Mouse (Mus musculus) hindbrain, embryonic 12.5 days (tissue): Measurements from ENCODE around the gene Bpifb3. TPM values are rescaled to one million over a fixed set of nuclear protein-coding genes. Genes with fewer than 3 reads are reported as not detected.

Experiments used
- ATAC-seq: fragments of 200-750 bp; cut with Nextera tagmentation; 2 replicates; pipeline ENCODE4 v1.8.0; 2017; ENCODE audit warnings: moderate TSS enrichment; ENCODE audit not compliant: low FRiP score
- H3K27ac ChIP-seq: fragments of 300-500 bp; sonication (generic); 2 replicates; pipeline ENCODE4 v1.5.1; 2016; ENCODE audit warnings: mild to moderate bottlenecking
- H3K27me3 ChIP-seq: fragments of 300-500 bp; sonication (generic); 2 replicates; pipeline ENCODE4 v1.6.1; 2016; ENCODE audit warnings: mild to moderate bottlenecking
- H3K36me3 ChIP-seq: fragments of 300-500 bp; sonication (generic); 2 replicates; pipeline ENCODE4 v1.6.1; 2016; ENCODE audit warnings: mild to moderate bottlenecking
- H3K4me1 ChIP-seq: fragments of 300-500 bp; sonication (generic); 2 replicates; pipeline ENCODE4 v1.6.1; 2016
- H3K4me2 ChIP-seq: fragments of 300-500 bp; sonication (generic); replicated peaks from 2 replicates; pipeline ENCODE4 v1.6.1; 2016; ENCODE audit warnings: mild to moderate bottlenecking
- H3K4me3 ChIP-seq: fragments of 300-500 bp; sonication (generic); 2 replicates; pipeline ENCODE4 v1.5.1; 2016; ENCODE audit warnings: mild to moderate bottlenecking
- H3K9ac ChIP-seq: fragments of 300-500 bp; sonication (generic); 2 replicates; pipeline ENCODE4 v1.6.1; 2016; ENCODE audit warnings: mild to moderate bottlenecking, moderate library complexity
- H3K9me3 ChIP-seq: fragments of 300-500 bp; sonication (generic); replicated peaks from 2 replicates; pipeline ENCODE4 v1.6.1; 2016; ENCODE audit warnings: mild to moderate bottlenecking
- WGBS: fragments of 180-500 bp; shearing (Covaris S2); methylation state at CpG from one replicate; pipeline ENCODE4 v1.1.7; 2016; 5-methylcytosine and 5-hydroxymethylcytosine counted together
- polyA plus RNA-seq: library from polyadenylated mRNA; unstranded; fragments of >200 nt; fragmentation: Nextera tagmentation; extraction: Ambion mirVana; gene quantifications from 2 replicates; pipeline ENCODE4 v1.2.1, GENCODE M21; 2016

The Bpifb3 gene
- not detected in 2 replicates for polyA plus RNA-seq

- Histone ChIP-seq H3K27me3 (no peaks in the 10 kb centered on the region), H3K4me3 (no peak within 1 kb of the TSS), H3K4me1 (no peaks in the 10 kb centered on the region; the same call in 1 of the 2 replicates), H3K36me3 (no peaks in the 10 kb centered on the region), H3K4me2 (no peak within 1 kb of the TSS), H3K27ac (no peak within 1 kb of the TSS), H3K9me3 (no peaks in the 10 kb centered on the region), H3K9ac (no peak within 1 kb of the TSS)
- ATAC-seq: no peak
- WGBS: 62% methylated on average over 8 of the region's 8 CpGs
These were observed at the start of gene Bpifb3 for GRCm38 (mm10) chr2:153917930-153918329. Bpifb3 (plus strand) TSS chr2:153918230.

- no peaks in the 10 kb centered on the region for H3K4me1 ChIP-seq
- H3K36me3 ChIP-seq: no peaks in the 10 kb centered on the region
- no peaks in the 10 kb centered on the region; the same call in 1 of the 2 replicates for H3K27me3 ChIP-seq
- H3K9ac ChIP-seq: no peak within 1 kb of the TSS
- 94% methylated on average over 4 of the region's 4 CpGs for WGBS
- ATAC-seq: no peak
- H3K4me2 ChIP-seq: no peak within 1 kb of the TSS
- H3K9me3 ChIP-seq: no peaks in the 10 kb centered on the region
- no peak within 1 kb of the TSS for H3K27ac ChIP-seq
- no peak within 1 kb of the TSS for H3K4me3 ChIP-seq
These were observed 47.0 kb upstream of the Bpifb3 start, which contains the start of gene Sun5 for GRCm38 (mm10) chr2:153870984-153871383. Sun5 (minus strand) TSS chr2:153871084.

- H3K4me2 ChIP-seq: no peak within 1 kb of the TSS
- no peak within 1 kb of the TSS for H3K27ac ChIP-seq
- WGBS: 73% methylated on average over 9 of the region's 9 CpGs
- H3K4me3 ChIP-seq: no peak within 1 kb of the TSS
- H3K27me3 ChIP-seq: no peaks in the 10 kb centered on the region; the same call in 1 of the 2 replicates
- H3K9ac ChIP-seq: no peak within 1 kb of the TSS
- ATAC-seq: no peak
- H3K36me3 ChIP-seq: no peaks in the 10 kb centered on the region
- H3K4me1 ChIP-seq: no peaks in the 10 kb centered on the region
- H3K9me3 ChIP-seq: no peaks in the 10 kb centered on the region
These were observed 43.3 kb upstream of the Bpifb3 start, which contains the start of gene Bpifb2 for GRCm38 (mm10) chr2:153874745-153875144. Bpifb2 (plus strand) TSS chr2:153875045.

- H3K9me3 ChIP-seq: no peaks in the 10 kb centered on the region
- H3K9ac ChIP-seq: no peak overlapping the region
- H3K36me3 ChIP-seq: no peaks in the 10 kb centered on the region
- no peak overlapping the region for H3K4me3 ChIP-seq
- no peak overlapping the region for H3K27ac ChIP-seq
- H3K27me3 ChIP-seq: no peaks in the 10 kb centered on the region
- H3K4me2 ChIP-seq: no peak overlapping the region
- 84% methylated on average over 5 of the region's 5 CpGs for WGBS
- no peak for ATAC-seq
- no peaks in the 10 kb centered on the region for H3K4me1 ChIP-seq
These were observed 18.9 kb upstream of the Bpifb3 start for GRCm38 (mm10) chr2:153899111-153899510.

GRCm38 (mm10) chr2:153900088-153900487 lies 17.9 kb upstream of the Bpifb3 start, which contains the start of gene Bpifb6:
Bpifb6 (plus strand) TSS chr2:153900388.
- H3K27me3 ChIP-seq: no peaks in the 10 kb centered on the region
- H3K27ac ChIP-seq: no peak within 1 kb of the TSS
- H3K9ac ChIP-seq: no peak within 1 kb of the TSS
- no peaks in the 10 kb centered on the region for H3K36me3 ChIP-seq
- H3K4me2 ChIP-seq: no peak within 1 kb of the TSS
- H3K9me3 ChIP-seq: no peaks in the 10 kb centered on the region
- no peaks in the 10 kb centered on the region for H3K4me1 ChIP-seq
- no peak for ATAC-seq
- WGBS: 74% methylated on average over 4 of the region's 4 CpGs
- no peak within 1 kb of the TSS for H3K4me3 ChIP-seq

GRCm38 (mm10) chr2:153902726-153903125 lies 15.3 kb upstream of the Bpifb3 start:
- ATAC-seq: no peak
- no peak overlapping the region for H3K27ac ChIP-seq
- 76% methylated on average over 6 of the region's 6 CpGs for WGBS

GRCm38 (mm10) chr2:153906626-153907025 lies 11.4 kb upstream of the Bpifb3 start:
- Histone ChIP-seq H3K4me2 (no peak overlapping the region), H3K9me3 (no peaks in the 10 kb centered on the region), H3K36me3 (no peaks in the 10 kb centered on the region), H3K9ac (no peak overlapping the region), H3K27ac (no peak overlapping the region; the same call in 1 of the 2 replicates), H3K27me3 (no peaks in the 10 kb centered on the region), H3K4me1 (no peaks in the 10 kb centered on the region), H3K4me3 (no peak overlapping the region)
- WGBS: 81% methylated on average over 4 of the region's 4 CpGs
- ATAC-seq: no peak

More at GRCm38 (mm10) chr2:153902726-153903125, 15.3 kb upstream of the Bpifb3 start:
- Histone ChIP-seq H3K36me3 (no peaks in the 10 kb centered on the region), H3K4me1 (no peaks in the 10 kb centered on the region), H3K27me3 (no peaks in the 10 kb centered on the region), H3K4me3 (no peak overlapping the region), H3K9ac (no peak overlapping the region), H3K4me2 (no peak overlapping the region), H3K9me3 (no peaks in the 10 kb centered on the region)

GRCm38 (mm10) chr2:153914151-153914550 lies 3.9 kb upstream of the Bpifb3 start:
- Histone ChIP-seq H3K9me3 (no peaks in the 10 kb centered on the region), H3K36me3 (no peaks in the 10 kb centered on the region), H3K4me1 (no peaks in the 10 kb centered on the region; the same call in 1 of the 2 replicates), H3K4me3 (no peak overlapping the region), H3K4me2 (no peak overlapping the region), H3K27me3 (no peaks in the 10 kb centered on the region), H3K9ac (no peak overlapping the region), H3K27ac (no peak overlapping the region)
- no peak for ATAC-seq
- WGBS: 60% methylated on average over 5 of the region's 5 CpGs

GRCm38 (mm10) chr2:153921246-153921645 lies 3.2 kb downstream of the Bpifb3 start:
- H3K9me3 ChIP-seq: no peaks in the 10 kb centered on the region
- no peak overlapping the region for H3K4me2 ChIP-seq
- no peaks in the 10 kb centered on the region; the same call in 1 of the 2 replicates for H3K4me1 ChIP-seq
- no peak overlapping the region for H3K9ac ChIP-seq
- H3K27ac ChIP-seq: no peak overlapping the region
- H3K27me3 ChIP-seq: no peaks in the 10 kb centered on the region
- H3K4me3 ChIP-seq: no peak overlapping the region
- WGBS: 83% methylated on average over 6 of the region's 6 CpGs
- H3K36me3 ChIP-seq: no peaks in the 10 kb centered on the region
- ATAC-seq: no peak

GRCm38 (mm10) chr2:153929871-153930413 lies 11.9 kb downstream of the Bpifb3 start:
- no peak for ATAC-seq
- no peak overlapping the region for H3K4me3 ChIP-seq
- no peaks in the 10 kb centered on the region for H3K36me3 ChIP-seq
- no peak overlapping the region for H3K27ac ChIP-seq
- H3K9me3 ChIP-seq: no peaks in the 10 kb centered on the region
- WGBS: 43% methylated on average over 3 of the region's 3 CpGs
- no peak overlapping the region for H3K4me2 ChIP-seq
- no peaks in the 10 kb centered on the region for H3K27me3 ChIP-seq
- H3K4me1 ChIP-seq: peaks cover 5% of the 10 kb centered on the region
- no peak overlapping the region for H3K9ac ChIP-seq

- no peaks in the 10 kb centered on the region for H3K36me3 ChIP-seq
- H3K4me2 ChIP-seq: no peak overlapping the region
- no peak overlapping the region for H3K27ac ChIP-seq
- no peak for ATAC-seq
- H3K4me3 ChIP-seq: no peak overlapping the region
- H3K4me1 ChIP-seq: peaks cover 5% of the 10 kb centered on the region
- H3K27me3 ChIP-seq: no peaks in the 10 kb centered on the region
- H3K9me3 ChIP-seq: no peaks in the 10 kb centered on the region
- H3K9ac ChIP-seq: no peak overlapping the region; the same call in 1 of the 2 replicates
- WGBS: 52% methylated on average over 6 of the region's 6 CpGs
These were observed 13.1 kb downstream of the Bpifb3 start for GRCm38 (mm10) chr2:153931125-153931524.

GRCm38 (mm10) chr2:153933311-153933710 lies 15.3 kb downstream of the Bpifb3 start:
- no peaks in the 10 kb centered on the region for H3K9me3 ChIP-seq
- peaks cover 5% of the 10 kb centered on the region for H3K4me1 ChIP-seq
- no peak for ATAC-seq
- no peaks in the 10 kb centered on the region for H3K27me3 ChIP-seq
- H3K4me2 ChIP-seq: no peak overlapping the region
- H3K27ac ChIP-seq: no peak overlapping the region
- 64% methylated on average over 6 of the region's 6 CpGs for WGBS
- no peak overlapping the region for H3K4me3 ChIP-seq
- H3K36me3 ChIP-seq: no peaks in the 10 kb centered on the region
- H3K9ac ChIP-seq: no peak overlapping the region

- WGBS: 91% methylated on average over 6 of the region's 6 CpGs
- Histone ChIP-seq H3K9ac (no peak overlapping the region), H3K9me3 (no peaks in the 10 kb centered on the region), H3K4me3 (no peak overlapping the region), H3K36me3 (no peaks in the 10 kb centered on the region), H3K4me2 (no peak overlapping the region), H3K27ac (no peak overlapping the region), H3K27me3 (no peaks in the 10 kb centered on the region), H3K4me1 (peaks cover 5% of the 10 kb centered on the region)
- no peak for ATAC-seq
These were observed 17.3 kb downstream of the Bpifb3 start for GRCm38 (mm10) chr2:153935348-153935747.
